Comparison of ENCODE assay signal across 10 mouse cellular contexts in genomic region chr1:74858805-74859204, GRCm38 (mm10). TPM values are rescaled to one million over a fixed set of nuclear protein-coding genes. Genes with fewer than 3 reads are reported as not detected.
A peak's percentile ranks its signal among the peaks of the same experiment; 100 is the strongest.
DNase-seq lines count a peak whose midpoint lies in the region; ATAC-seq and TF ChIP-seq lines count a peak whose summit lies in the region.
"Had no signal": no experiment of that assay in that cellular context is flagged by ENCODE, and none has a peak within 500 bp of the region (broad histone marks: within the 10 kb centered on the region; RNA-seq: fewer than 3 reads in every experiment).

No protein-coding gene starts in this region.

- ATAC-seq in heart, embryonic 14.5 days (ENCODE audit: insufficient number of reproducible peaks, insufficient read depth, low FRiP score, low read depth): no peak
- ATAC-seq in forebrain, embryonic 16.5 days: no peak
- no peak for ATAC-seq in midbrain, embryonic 11.5 days (ENCODE audit: low FRiP score)

- peaks cover 72% of the 10 kb centered on the region for H3K27me3 ChIP-seq in heart, embryonic 14.5 days (ENCODE audit: control insufficient read depth, insufficient read depth, low read length)
- H3K27me3 ChIP-seq in ES-Bruce4 (ENCODE audit: control insufficient read depth, insufficient read depth, low read length, poor library complexity, severe bottlenecking): peaks cover 15% of the 10 kb centered on the region
- peaks cover 34% of the 10 kb centered on the region for H3K27me3 ChIP-seq in forebrain, embryonic 16.5 days (replicated peaks; ENCODE audit: control insufficient read depth, insufficient read depth, low read length)
- H3K27me3 ChIP-seq in midbrain, embryonic 11.5 days (ENCODE audit: control insufficient read depth, insufficient read depth, low read length): peaks cover 5% of the 10 kb centered on the region; the same call in 1 of the 2 replicates

- WGBS in heart, embryonic 14.5 days: 7% methylated on average over 16 of the region's 16 CpGs
- 3% methylated on average over 16 of the region's 16 CpGs for WGBS in forebrain, embryonic 16.5 days
- WGBS in midbrain, embryonic 11.5 days: 4% methylated on average over 16 of the region's 16 CpGs

- no peaks in the 10 kb centered on the region for H3K9me3 ChIP-seq in heart, embryonic 14.5 days (ENCODE audit: control insufficient read depth, low read length)
- no peaks in the 10 kb centered on the region for H3K9me3 ChIP-seq in ES-Bruce4 (replicated peaks; ENCODE audit: control insufficient read depth, insufficient read depth, low read length, poor library complexity, severe bottlenecking)
- no peaks in the 10 kb centered on the region for H3K9me3 ChIP-seq in forebrain, embryonic 16.5 days (ENCODE audit: control insufficient read depth, low read length)
- no peaks in the 10 kb centered on the region for H3K9me3 ChIP-seq in midbrain, embryonic 11.5 days (ENCODE audit: control insufficient read depth, low read length)

- no peak overlapping the region for H3K27ac ChIP-seq in heart, embryonic 14.5 days (replicated peaks in 1 of 2; ENCODE audit: control insufficient read depth in 1 of 2, insufficient read depth in 1 of 2, low read depth in 2 of 2, low read length in 2 of 2)
- H3K27ac ChIP-seq in ES-Bruce4 (ENCODE audit: insufficient read depth, low read length): no peak overlapping the region
- no peak overlapping the region; the same call in 1 of the 2 replicates for H3K27ac ChIP-seq in forebrain, embryonic 16.5 days (ENCODE audit: low read length)
- no peak overlapping the region for H3K27ac ChIP-seq in midbrain, embryonic 11.5 days (ENCODE audit: low read depth, low read length)

- H3K4me2 ChIP-seq in heart, embryonic 14.5 days (ENCODE audit: low read length): peak overlapping the region; percentile 57
- H3K4me2 ChIP-seq in forebrain, embryonic 16.5 days (ENCODE audit: low read length): peak overlapping the region; percentile 83
- H3K4me2 ChIP-seq in midbrain, embryonic 11.5 days: peak overlapping the region; percentile 79

- peak overlapping the region in 1 of 2 experiments; percentile 20; a peak in 1 of 4 replicates for H3K4me3 ChIP-seq in heart, embryonic 14.5 days (ENCODE audit: control insufficient read depth in 1 of 2, insufficient read depth in 1 of 2, low read depth in 1 of 2, low read length in 2 of 2)
- peak overlapping the region; percentile 63 for H3K4me3 ChIP-seq in ES-Bruce4 (ENCODE audit: low read depth, low read length)
- H3K4me3 ChIP-seq in forebrain, embryonic 16.5 days (replicated peaks; ENCODE audit: low read length): peak overlapping the region; percentile 88
- H3K4me3 ChIP-seq in midbrain, embryonic 11.5 days (ENCODE audit: low read depth, low read length): peak overlapping the region; percentile 67

- H3K9ac ChIP-seq in heart, embryonic 14.5 days (ENCODE audit: low read length): no peak overlapping the region
- 0 out of 2 replicates have a peak overlapping the region, but pooled peaks have one; percentile 26 for H3K9ac ChIP-seq in ES-Bruce4 (ENCODE audit: low read depth, poor library complexity, severe bottlenecking)
- H3K9ac ChIP-seq in forebrain, embryonic 16.5 days (replicated peaks; ENCODE audit: low read depth, low read length): peak overlapping the region; percentile 67
- H3K9ac ChIP-seq in midbrain, embryonic 11.5 days (ENCODE audit: low read length): peak overlapping the region; percentile 57

- H3K4me1 ChIP-seq in heart, embryonic 14.5 days (ENCODE audit: control insufficient read depth in 2 of 2, insufficient read depth in 2 of 2, low read length in 2 of 2): peaks cover 10 to 17% of the 10 kb centered on the region in 2 experiments
- H3K4me1 ChIP-seq in ES-Bruce4 (ENCODE audit: control insufficient read depth, insufficient read depth, low read length): peaks cover 5% of the 10 kb centered on the region
- H3K4me1 ChIP-seq in forebrain, embryonic 16.5 days (replicated peaks; ENCODE audit: control insufficient read depth, insufficient read depth, low read length): peaks cover 49% of the 10 kb centered on the region
- H3K4me1 ChIP-seq in midbrain, embryonic 11.5 days (ENCODE audit: control insufficient read depth, insufficient read depth, low read length): peaks cover 31% of the 10 kb centered on the region

- no peak for TF ChIP-seq EP300 in ES-Bruce4 (IDR thresholded peaks at IDR 0.05; ENCODE audit: insufficient read depth, low read depth, low read length)

- intact Hi-C loops in heart, postnatal 10 days (cut with DNase I): no loop called here

- DNase-seq in heart, postnatal 10 days: no peak
- DNase-seq in midbrain, embryonic 11.5 days (ENCODE audit: low spot score, missing footprints): no peak
- DNase-seq in frontal cortex, postnatal 25 days (ENCODE audit: low spot score in 2 of 2): no peak
- no peak for DNase-seq in left cerebral cortex, adult 18-20 months (ENCODE audit: low spot score in 2 of 2)
- DNase-seq in natural killer cell, adult 2 months (ENCODE audit: low spot score in 2 of 2): no peak

- no peak for TF ChIP-seq POLR2A in ES-Bruce4 (IDR thresholded peaks at IDR 0.05; ENCODE audit: insufficient read depth, low read length)

- no peaks in the 10 kb centered on the region for H3K36me3 ChIP-seq in heart, embryonic 14.5 days (ENCODE audit: control insufficient read depth, insufficient read depth, low read length)
- H3K36me3 ChIP-seq in ES-Bruce4 (ENCODE audit: control insufficient read depth, insufficient read depth, low read length, poor library complexity, severe bottlenecking): no peaks in the 10 kb centered on the region
- no peaks in the 10 kb centered on the region for H3K36me3 ChIP-seq in forebrain, embryonic 16.5 days (ENCODE audit: control insufficient read depth, insufficient read depth)
- H3K36me3 ChIP-seq in midbrain, embryonic 11.5 days (ENCODE audit: control insufficient read depth, insufficient read depth, low read length): no peaks in the 10 kb centered on the region

- no peak for TF ChIP-seq CTCF in ES-Bruce4 (IDR thresholded peaks at IDR 0.05; ENCODE audit: low read depth, low read length)

RNA-seq across cellular contexts. Expression of gene Cdk5r2, which starts 4.1 kb away (rescaled TPM):
- 0.11 TPM in 1 of 2 replicates, not detected in the other for polyA plus RNA-seq in heart, embryonic 14.5 days (2014; fragmentation: Nextera tagmentation; extraction: Ambion mirVana)
- total RNA-seq in heart, postnatal 10 days (2021): under 1 TPM in 1 of 2 experiments, not detected in 1; 0.12 TPM
- 0.28 and 0.32 TPM in 2 replicates for polyA plus RNA-seq in ES-Bruce4 (2011; ENCODE audit: insufficient read depth, insufficient read length, low read depth, missing spikeins)
- polyA plus RNA-seq in forebrain, embryonic 16.5 days (2015; fragmentation: Nextera tagmentation; extraction: Ambion mirVana): 2.2 and 2.8 TPM in 2 replicates
- 5.7 and 5.8 TPM in 2 replicates for polyA plus RNA-seq in midbrain, embryonic 11.5 days (2014; fragmentation: Nextera tagmentation; extraction: Ambion mirVana)
- total RNA-seq in left cerebral cortex, adult 18-20 months (2021): 100 to 1,000 TPM; 315 to 347 TPM
- polyA plus RNA-seq: spleen, adult 2 months had no signal

RNA-seq across cellular contexts. Expression of gene Fev, which starts 26.4 kb away (rescaled TPM):
- 1.3 and 1.9 TPM in 2 replicates for polyA plus RNA-seq in heart, embryonic 14.5 days (2014; fragmentation: Nextera tagmentation; extraction: Ambion mirVana)
- under 1 TPM in 1 of 2 experiments, not detected in 1; 0.67 TPM for total RNA-seq in heart, postnatal 10 days (2021)
- polyA plus RNA-seq in ES-Bruce4 (2011; ENCODE audit: insufficient read depth, insufficient read length, low read depth, missing spikeins): not detected in 2 replicates
- polyA plus RNA-seq in forebrain, embryonic 16.5 days (2015; fragmentation: Nextera tagmentation; extraction: Ambion mirVana): not detected in 2 replicates
- 0.41 and 0.69 TPM in 2 replicates for polyA plus RNA-seq in midbrain, embryonic 11.5 days (2014; fragmentation: Nextera tagmentation; extraction: Ambion mirVana)
- total RNA-seq in left cerebral cortex, adult 18-20 months (2021): not detected
- polyA plus RNA-seq: kidney, adult 2 months had no signal

RNA-seq across cellular contexts. Expression of gene Cryba2, which starts 34.1 kb away (rescaled TPM):
- not detected in 2 replicates for polyA plus RNA-seq in heart, embryonic 14.5 days (2014; fragmentation: Nextera tagmentation; extraction: Ambion mirVana)
- total RNA-seq in heart, postnatal 10 days (2021): not detected
- polyA plus RNA-seq in ES-Bruce4 (2011; ENCODE audit: insufficient read depth, insufficient read length, low read depth, missing spikeins): not detected in 2 replicates
- not detected in 2 replicates for polyA plus RNA-seq in forebrain, embryonic 16.5 days (2015; fragmentation: Nextera tagmentation; extraction: Ambion mirVana)
- polyA plus RNA-seq in midbrain, embryonic 11.5 days (2014; fragmentation: Nextera tagmentation; extraction: Ambion mirVana): 0.19 TPM in 1 of 2 replicates, not detected in the other
- total RNA-seq in left cerebral cortex, adult 18-20 months (2021): under 1 TPM in 1 of 2 experiments, not detected in 1; 0.80 TPM
- polyA plus RNA-seq: kidney, adult 2 months; spleen, adult 2 months had no signal
